Mouse (Mus musculus) midbrain, embryonic 10.5 days (tissue): ENCODE measurements at regions not wholly inside any gene's neighbourhood (a gene's known extent, or its start where the extent isn't known, plus 50 kb on each side); places are given as distances from the start of the nearest gene placed in this dataset.

Source experiments
- DNase-seq: peaks from one replicate; pipeline ENCODE4 v3.0.0-alpha.2; 2017; ENCODE audit warnings: low spot score
- H3K27ac ChIP-seq: fragments of 300-500 bp; sonication (generic); replicated peaks from 2 replicates; pipeline ENCODE4 v1.5.1; 2016; ENCODE audit warnings: mild to moderate bottlenecking
- H3K27me3 ChIP-seq: fragments of 300-500 bp; sonication (generic); 2 replicates; pipeline ENCODE4 v1.6.1; 2016; ENCODE audit warnings: low read depth, mild to moderate bottlenecking; ENCODE audit not compliant: poor library complexity, severe bottlenecking
- H3K36me3 ChIP-seq: fragments of 300-500 bp; sonication (generic); 2 replicates; pipeline ENCODE4 v1.6.1; 2016; ENCODE audit warnings: mild to moderate bottlenecking, moderate library complexity
- H3K4me1 ChIP-seq: fragments of 300-500 bp; sonication (generic); 2 replicates; pipeline ENCODE4 v1.6.1; 2016
- H3K4me3 ChIP-seq: fragments of 300-500 bp; sonication (generic); 2 replicates; pipeline ENCODE4 v1.5.1; 2016; ENCODE audit warnings: mild to moderate bottlenecking, moderate library complexity
- H3K9me3 ChIP-seq: fragments of 300-500 bp; sonication (generic); replicated peaks from 2 replicates; pipeline ENCODE4 v1.6.1; 2016; ENCODE audit warnings: mild to moderate bottlenecking
- WGBS: fragments of 180-500 bp; shearing (Covaris S2); methylation state at CpG from one replicate; pipeline ENCODE4 v1.1.7; 2016; 5-methylcytosine and 5-hydroxymethylcytosine counted together

DNA sequence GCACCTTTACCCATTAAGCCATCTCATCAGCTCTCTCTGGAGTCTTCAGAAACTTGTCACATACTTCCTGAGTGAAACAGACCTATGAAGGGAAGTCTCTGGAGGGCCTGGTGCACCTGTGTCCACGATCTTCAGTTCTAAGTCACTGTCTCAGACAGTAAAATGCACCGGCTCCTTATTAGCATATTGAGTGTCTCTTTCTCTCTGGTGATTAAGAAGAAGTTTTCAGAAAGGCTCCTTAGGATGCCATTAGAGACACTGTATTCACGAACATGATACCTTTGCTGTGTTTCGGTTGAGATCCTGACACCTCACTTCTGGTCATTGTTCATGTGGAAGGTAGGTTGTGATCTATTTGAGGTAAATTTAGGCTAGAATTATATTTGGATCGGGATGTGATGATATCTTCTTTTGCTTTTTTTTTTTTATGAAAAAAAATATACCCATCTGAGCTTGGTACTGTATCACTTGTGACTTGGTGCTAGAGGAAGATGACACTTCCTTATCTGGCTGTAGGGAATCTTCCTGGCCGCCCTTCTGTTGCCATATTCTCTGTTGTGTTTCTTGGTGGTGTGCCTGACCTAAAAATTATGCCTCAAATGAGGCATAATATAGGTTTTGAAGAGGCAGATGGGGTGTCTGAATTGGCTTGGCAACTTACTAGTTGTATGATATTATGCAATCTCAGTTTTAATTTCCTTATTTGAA lies 68.9 kb upstream of the Cdkn2b start:
- Histone ChIP-seq H3K27ac (no peak overlapping the region), H3K9me3 (no peaks in the 10 kb centered on the region), H3K4me1 (no peaks in the 10 kb centered on the region), H3K36me3 (no peaks in the 10 kb centered on the region), H3K4me3 (no peak overlapping the region), H3K27me3 (no peaks in the 10 kb centered on the region)
- no peak for DNase-seq
- 91% methylated on average over 6 of the region's 6 CpGs for WGBS

DNA sequence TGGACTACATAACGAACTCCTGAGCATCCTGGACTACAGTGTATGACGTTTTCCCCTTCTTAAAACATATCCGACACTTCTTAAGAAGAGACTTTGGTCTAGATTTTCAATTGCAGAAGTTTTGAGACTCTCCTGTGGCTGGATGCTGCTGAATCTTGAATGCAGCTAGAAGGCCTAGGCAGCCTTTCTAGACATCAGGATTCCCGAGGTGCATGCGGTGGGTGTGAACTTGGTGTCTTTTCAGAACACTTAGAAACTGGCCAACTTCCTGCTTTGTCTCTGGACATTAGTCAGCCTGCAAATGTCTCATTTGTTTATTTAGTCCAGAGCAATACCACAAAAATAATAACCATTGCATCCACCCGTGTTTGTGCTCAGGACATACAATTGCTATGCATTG lies 61.8 kb upstream of the Cdkn2b start:
- Histone ChIP-seq H3K4me3 (no peak overlapping the region), H3K4me1 (no peaks in the 10 kb centered on the region), H3K27me3 (no peaks in the 10 kb centered on the region), H3K27ac (no peak overlapping the region), H3K9me3 (no peaks in the 10 kb centered on the region), H3K36me3 (no peaks in the 10 kb centered on the region)
- no peak for DNase-seq
- 89% methylated on average over 6 of the region's 6 CpGs for WGBS

DNA sequence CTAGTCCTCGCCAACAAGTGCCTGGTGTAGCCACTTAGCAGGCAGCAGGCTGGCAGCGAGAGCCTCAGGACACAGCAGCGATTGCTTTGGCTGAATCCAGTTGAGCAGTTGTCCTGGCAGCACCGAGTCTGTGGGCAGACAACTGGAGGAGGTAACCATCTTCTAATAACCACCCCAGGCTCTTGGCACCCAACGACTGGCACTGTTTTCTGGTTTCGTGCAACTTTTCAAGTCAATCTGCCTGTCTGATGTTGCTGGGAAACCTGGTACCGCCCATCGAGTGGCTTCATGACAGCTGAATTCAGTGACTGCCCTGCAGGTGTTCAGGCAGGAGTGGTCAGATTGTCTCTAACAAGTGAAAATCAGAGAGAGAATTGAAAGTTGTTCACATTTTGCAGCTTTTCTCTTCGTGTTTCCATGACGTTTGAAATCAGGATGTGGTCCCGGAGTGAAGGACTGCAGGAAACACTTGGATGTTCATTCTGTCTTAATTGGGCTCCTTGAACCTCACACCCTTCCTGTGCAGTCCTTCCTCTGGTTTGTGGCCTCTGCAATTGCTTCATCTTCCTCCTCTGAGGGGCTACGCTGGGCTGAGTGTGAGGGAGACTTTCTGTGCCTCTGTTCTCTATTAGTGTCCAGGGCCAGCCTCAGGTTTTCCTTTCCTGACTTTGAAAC lies 58.1 kb upstream of the Cdkn2b start:
- H3K4me1 ChIP-seq, result peaks cover 5% of the 10 kb centered on the region; the same call in 1 of the 2 replicates
- H3K27ac ChIP-seq, result no peak overlapping the region
- H3K36me3 ChIP-seq, result no peaks in the 10 kb centered on the region
- 0 out of 2 replicates have a peak, but pooled peaks cover 4% of the 10 kb centered on the region for H3K27me3 ChIP-seq
- no peak for DNase-seq
- H3K9me3 ChIP-seq, result no peaks in the 10 kb centered on the region
- H3K4me3 ChIP-seq, result no peak overlapping the region
- WGBS, result 85% methylated on average over 12 of the region's 12 CpGs

DNA sequence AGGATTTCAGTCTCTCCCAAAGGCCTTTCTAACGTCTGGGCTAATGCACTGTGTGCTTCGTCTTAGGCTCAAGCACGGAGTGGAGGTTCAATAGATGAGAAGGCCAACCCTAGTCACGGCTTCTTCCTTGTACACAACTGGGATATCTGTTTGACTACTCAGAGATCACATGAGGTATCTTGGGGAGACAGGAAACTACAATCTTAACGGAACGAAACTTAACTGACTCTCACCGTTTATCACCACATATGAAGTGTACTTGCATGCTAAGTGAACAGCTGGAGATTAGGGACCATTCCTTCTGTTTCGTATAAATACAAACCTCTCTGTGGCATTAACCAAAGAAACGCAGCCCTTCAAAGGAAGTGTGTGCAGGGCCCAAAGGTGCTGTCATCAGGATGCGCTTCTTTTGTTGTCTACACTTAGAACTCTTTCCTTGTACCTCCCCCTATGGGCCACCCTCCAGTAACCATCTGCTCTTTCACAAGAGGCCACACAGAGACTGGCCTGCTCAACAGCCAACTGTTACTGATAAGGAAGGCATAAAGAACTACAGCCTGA lies 55.8 kb upstream of the Cdkn2b start:
- Histone ChIP-seq H3K9me3 (no peaks in the 10 kb centered on the region), H3K4me3 (no peak overlapping the region)

GRCm38 (mm10) chr4:89365875-89366274 lies 55.0 kb upstream of the Cdkn2b start:
- Histone ChIP-seq H3K27me3 (0 out of 2 replicates have a peak, but pooled peaks cover 4% of the 10 kb centered on the region), H3K4me1 (peaks cover 5% of the 10 kb centered on the region; the same call in 1 of the 2 replicates), H3K4me3 (no peak overlapping the region), H3K27ac (no peak overlapping the region), H3K9me3 (no peaks in the 10 kb centered on the region), H3K36me3 (no peaks in the 10 kb centered on the region)
- DNase-seq, result no peak
- 28% methylated on average over 5 of the region's 5 CpGs for WGBS

More for the DNA sequence above, 55.8 kb upstream of the Cdkn2b start:
- Histone ChIP-seq H3K27me3 (0 out of 2 replicates have a peak, but pooled peaks cover 4% of the 10 kb centered on the region), H3K4me1 (peaks cover 5% of the 10 kb centered on the region; the same call in 1 of the 2 replicates), H3K27ac (no peak overlapping the region), H3K36me3 (no peaks in the 10 kb centered on the region)
- WGBS, result 55% methylated on average over 10 of the region's 10 CpGs
- no peak for DNase-seq

DNA sequence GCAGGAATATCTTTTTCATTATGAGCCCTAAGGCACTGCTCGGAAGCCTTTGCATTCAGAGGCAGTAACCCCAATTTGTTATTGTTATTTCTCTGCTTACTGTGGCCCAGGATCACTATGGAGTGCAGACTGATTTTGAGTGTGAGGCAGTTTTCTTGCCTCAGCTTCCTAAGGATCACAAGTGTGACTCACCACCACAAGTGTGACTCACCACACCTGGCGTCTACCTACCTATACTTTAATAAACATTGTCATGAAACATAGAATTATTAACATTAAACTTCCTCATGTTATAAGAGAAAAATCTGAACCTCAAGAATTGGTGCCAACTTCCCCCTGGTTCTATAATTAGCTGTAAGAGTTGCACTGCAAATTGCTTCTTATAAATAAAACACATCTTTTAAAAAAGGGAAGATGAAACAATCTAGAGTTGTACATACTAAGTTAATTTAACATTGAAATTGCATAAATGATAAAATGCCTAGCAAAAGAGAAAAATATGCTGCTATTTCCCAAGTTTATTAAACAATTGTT lies 52.4 kb upstream of the Cdkn2b start:
- Histone ChIP-seq H3K27me3 (0 out of 2 replicates have a peak, but pooled peaks cover 4% of the 10 kb centered on the region), H3K9me3 (no peaks in the 10 kb centered on the region), H3K4me3 (no peak overlapping the region), H3K4me1 (peaks cover 5% of the 10 kb centered on the region; the same call in 1 of the 2 replicates), H3K36me3 (no peaks in the 10 kb centered on the region), H3K27ac (no peak overlapping the region)
- 75% methylated on average over 2 of the region's 2 CpGs for WGBS
- DNase-seq, result no peak

- 73% methylated on average over 3 of the region's 3 CpGs for WGBS
- H3K27me3 ChIP-seq, result 0 out of 2 replicates have a peak, but pooled peaks cover 4% of the 10 kb centered on the region
- H3K36me3 ChIP-seq, result no peaks in the 10 kb centered on the region
- H3K27ac ChIP-seq, result no peak overlapping the region
- no peak overlapping the region for H3K4me3 ChIP-seq
- H3K4me1 ChIP-seq, result peaks cover 5% of the 10 kb centered on the region; the same call in 1 of the 2 replicates
- no peaks in the 10 kb centered on the region for H3K9me3 ChIP-seq
- no peak for DNase-seq
These were observed 51.8 kb upstream of the Cdkn2b start for GRCm38 (mm10) chr4:89362650-89363049.

GRCm38 (mm10) chr4:89361316-89361715 lies 50.5 kb upstream of the Cdkn2b start:
- 92% methylated on average over 7 of the region's 7 CpGs for WGBS
- no peak for DNase-seq
- Histone ChIP-seq H3K36me3 (no peaks in the 10 kb centered on the region), H3K9me3 (no peaks in the 10 kb centered on the region), H3K27ac (no peak overlapping the region), H3K27me3 (0 out of 2 replicates have a peak, but pooled peaks cover 4% of the 10 kb centered on the region), H3K4me3 (no peak overlapping the region), H3K4me1 (peaks cover under 1% of the 10 kb centered on the region; the same call in 1 of the 2 replicates)
